Mouse (Mus musculus): ENCODE results near the gene Drc3.

Gene Drc3

DNA sequence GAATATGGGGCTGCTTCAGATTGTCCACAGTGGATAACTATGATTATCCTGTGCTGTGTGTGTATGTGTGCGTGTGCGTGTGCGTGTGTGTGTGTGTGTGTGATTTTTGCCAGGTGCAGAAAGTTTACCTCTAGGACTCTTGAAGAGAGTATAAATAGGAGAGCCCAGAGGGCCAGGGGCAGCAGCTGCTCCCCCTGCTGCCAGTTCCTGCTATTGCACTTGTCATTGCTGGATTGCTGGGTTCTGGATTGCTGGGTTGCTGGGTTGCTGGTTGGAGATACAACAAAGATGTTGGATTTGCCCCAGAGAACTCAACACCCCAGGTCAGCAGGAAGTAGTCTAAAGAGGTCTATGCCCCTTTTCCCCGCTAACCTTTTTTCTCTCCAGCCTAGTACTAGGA lies 14.8 kb upstream of the Drc3 start:
- peak; percentile 36 for DNase-seq (ENCODE audit: low spot score)

GRCm38 (mm10) chr11:60339361-60339760 lies 13.8 kb upstream of the Drc3 start:
- DNase-seq (ENCODE audit: low spot score): no peak

DNA sequence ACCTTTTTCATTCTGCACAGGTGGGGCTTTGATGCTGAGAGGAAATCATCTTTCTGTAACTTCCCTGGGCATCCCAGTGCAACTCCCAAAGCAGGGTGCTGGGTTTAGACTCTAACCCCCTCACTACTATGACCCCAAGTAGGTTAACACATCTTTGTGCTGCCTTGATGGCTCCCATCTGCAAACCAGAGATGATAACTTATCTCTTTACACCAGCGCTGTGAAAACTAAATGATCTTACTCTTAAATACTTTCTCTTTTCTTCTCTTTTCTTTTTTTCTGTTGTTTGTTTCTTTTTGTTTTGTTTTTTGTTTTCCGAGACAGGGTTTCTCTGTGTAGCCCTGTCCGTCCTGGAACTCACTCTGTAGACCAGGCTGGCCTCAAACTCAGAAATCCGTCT lies 7.3 kb upstream of the Drc3 start:
- no peak for DNase-seq (ENCODE audit: low spot score)

DNA sequence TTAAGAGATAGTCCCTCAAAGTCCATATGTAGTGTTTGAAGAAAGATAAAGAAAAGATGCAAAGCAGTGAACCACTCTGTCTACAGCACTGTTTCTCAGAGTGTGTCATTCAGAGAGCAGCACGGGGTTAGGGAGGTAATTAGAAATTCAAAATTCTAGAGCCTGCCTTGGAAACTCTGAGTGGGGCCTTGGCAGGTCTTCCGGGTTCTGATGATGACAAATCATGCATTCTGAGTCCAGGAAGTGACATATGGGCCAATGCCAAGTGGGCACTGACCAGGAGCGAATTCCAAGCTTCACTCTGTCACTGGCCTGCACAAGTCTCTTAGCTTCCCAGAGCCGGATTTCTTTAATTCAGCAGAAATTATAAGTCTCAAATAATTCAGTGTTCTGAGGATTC lies 6.6 kb upstream of the Drc3 start:
- DNase-seq (ENCODE audit: low spot score): no peak

DNA sequence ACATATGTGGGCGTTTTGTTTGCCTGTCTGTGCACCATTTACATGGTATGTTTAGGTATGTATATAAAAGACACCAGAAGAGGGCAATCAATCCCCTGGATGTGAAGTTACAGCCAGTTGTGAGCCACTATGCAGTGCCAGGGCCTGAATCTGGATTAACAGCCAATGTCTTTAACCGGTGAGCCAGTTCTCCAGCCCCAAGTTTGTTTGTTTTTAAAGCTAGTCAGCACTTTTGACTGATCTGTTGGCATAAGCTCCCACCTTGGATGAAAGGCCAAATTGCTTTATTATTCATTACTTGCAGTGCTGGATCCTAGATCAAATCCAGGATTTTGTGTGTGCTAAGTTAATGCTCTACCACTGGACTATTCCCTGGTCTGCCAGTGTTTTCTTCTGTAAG lies 1.7 kb upstream of the Drc3 start:
- DNase-seq (ENCODE audit: low spot score): no peak

DNA sequence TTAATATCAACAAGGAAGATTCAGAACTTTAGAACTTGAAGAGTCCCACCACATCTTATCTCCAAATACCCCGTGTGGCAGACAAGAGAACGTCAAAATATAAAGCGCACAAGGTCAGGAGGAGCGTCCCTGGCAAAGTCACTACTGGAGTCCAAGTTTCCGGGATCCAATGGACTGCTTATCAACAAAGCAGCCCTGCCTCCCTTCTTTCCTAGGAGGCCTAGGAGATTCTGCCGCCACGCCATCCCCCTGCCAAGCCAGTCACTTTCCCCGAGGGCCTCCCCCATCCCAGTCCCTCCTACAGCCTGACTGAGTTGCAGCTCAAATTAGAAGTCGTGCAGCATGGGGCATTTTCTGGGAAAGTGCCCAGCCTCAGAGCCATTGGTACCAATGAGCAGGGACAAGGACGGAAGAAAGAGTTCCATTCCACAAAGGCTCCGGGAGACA lies 1.2 kb upstream of the Drc3 start:
- no peak for DNase-seq (ENCODE audit: low spot score)

- no peak for DNase-seq (ENCODE audit: low spot score)
These were observed 2.8 kb downstream of the Drc3 start for GRCm38 (mm10) chr11:60355952-60356351.

GRCm38 (mm10) chr11:60357116-60357515 lies 4.0 kb downstream of the Drc3 start:
- no peak for DNase-seq (ENCODE audit: low spot score)

- no peak for DNase-seq (ENCODE audit: low spot score)
These were observed 5.4 kb downstream of the Drc3 start for GRCm38 (mm10) chr11:60358548-60358947.

- no peak for DNase-seq (ENCODE audit: low spot score)
These were observed 6.0 kb downstream of the Drc3 start for GRCm38 (mm10) chr11:60359138-60359537.

DNA sequence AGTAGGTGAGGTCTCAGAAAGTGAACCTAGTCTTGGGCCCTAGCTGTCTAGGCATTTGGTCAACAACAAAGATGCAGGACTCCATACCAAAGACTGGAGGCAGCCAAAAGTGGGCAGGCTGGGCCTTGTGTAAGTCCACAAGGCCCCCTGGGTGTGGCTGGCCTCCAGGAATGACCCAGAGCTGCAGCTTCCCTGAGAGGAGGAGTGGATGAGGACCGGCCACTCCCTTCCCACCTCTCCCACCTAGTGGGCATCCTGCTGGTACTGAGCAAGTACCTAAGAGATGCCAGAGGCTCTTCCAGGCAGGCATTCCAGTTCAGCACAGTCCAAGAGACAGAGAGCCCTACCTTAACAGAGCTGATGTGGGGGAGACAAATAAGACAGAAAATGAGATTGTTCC lies 6.8 kb downstream of the Drc3 start:
- no peak for DNase-seq (ENCODE audit: low spot score)

DNA sequence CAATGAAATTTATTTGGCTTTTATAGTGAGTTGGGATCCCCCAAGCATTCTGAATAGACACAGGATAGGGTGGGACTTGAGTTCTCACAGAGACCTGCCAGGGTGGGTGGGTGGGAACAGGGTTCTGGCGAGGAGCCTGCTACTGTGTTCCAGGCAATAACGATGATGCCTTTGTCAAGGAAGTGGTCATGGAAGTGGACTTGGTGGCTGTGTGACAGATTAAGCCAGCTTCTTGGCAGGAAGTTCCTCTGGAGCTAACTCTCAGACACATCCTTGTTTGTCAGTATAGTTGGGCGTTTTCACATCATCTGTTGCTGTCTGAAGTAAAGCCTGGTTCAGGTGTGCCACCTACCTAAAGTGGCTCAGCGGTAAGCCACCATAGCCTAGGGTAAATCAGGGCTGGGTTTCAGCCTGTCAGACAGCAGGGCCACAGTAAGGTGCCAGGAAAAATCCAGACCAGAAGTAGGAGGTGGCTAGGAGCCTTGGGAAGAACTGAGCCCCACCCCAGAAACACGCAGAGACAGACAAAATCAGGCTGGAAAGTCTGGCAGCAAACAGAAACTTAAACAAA lies 7.6 kb downstream of the Drc3 start:
- DNase-seq (ENCODE audit: low spot score): no peak

DNA sequence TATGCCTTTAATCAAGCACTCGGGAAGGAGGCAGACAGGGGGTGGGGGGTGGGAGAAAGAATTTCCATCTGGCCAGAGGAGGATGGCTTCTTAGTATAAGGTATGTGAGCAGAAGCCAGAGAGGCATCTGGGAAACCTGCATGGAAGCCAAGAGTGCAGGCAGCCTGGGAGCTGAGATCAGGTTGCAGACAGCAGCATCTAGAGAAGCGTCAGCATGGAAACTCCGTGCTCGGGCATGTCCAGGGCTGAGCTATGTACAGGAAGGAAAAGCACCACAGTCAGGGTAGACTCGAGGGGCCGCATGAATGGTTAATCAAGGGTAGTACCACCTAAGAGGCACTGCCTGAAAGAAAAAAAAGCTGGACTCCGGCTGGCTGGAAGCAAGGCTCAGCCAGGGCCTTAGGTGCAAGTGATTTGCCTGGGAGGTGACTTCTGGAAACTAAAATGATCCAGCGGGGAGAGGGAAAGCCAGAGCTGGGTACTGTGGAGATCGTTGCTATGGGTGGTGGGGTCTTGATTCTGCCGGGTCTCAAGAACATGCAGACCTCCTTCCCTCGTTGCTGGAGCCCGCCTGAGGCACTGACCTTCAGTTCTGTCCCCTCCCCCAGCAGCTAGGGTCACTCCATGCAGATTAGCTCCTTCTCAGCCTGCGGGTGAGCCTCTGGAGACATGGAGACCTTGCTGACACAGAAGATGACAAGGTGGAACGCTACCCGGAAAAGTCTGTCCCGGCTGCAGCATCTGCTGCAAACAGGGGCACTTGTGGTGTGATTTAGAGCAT lies 13.3 kb downstream of the Drc3 start:
- DNase-seq (ENCODE audit: low spot score): peak; percentile 61

DNA sequence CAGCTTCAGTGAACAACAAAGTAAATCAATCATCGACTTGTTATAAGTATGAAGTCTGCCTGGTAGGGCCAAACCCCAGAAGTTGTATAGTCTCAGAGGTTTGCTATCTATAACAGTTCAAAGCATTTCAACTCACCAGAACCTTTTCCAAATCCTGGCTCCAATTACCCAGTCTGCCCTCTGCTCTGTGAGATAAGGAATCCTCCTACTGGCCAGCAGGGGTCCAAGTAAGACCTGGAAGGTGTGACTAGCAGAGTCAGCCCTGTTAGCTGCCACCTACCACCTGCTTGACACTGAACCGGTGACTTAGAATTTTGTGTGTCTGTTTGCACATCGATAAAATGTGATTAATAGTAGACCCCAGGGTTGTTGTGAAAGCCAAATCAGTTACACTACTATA lies 14.1 kb downstream of the Drc3 start:
- DNase-seq (ENCODE audit: low spot score): no peak

DNA sequence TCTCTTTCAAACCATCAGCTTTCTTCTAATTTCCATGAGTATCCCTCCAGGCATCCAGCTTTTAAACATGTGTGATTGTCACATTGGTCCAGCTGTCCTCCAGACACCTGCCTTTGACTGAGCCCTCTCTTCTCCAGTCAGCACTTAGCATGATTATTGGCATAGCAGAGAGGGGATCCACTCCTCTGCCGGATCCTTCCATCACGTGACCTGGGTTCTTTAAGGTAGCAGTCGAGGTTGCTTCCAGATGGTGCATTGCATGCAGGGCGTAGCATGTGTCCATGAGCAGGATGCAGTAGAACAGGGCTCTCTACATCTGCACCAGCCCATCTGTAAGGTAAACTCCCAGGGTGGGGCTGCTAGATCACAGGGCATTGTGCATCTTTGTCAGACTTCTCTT lies 15.8 kb downstream of the Drc3 start:
- DNase-seq (ENCODE audit: low spot score): no peak

DNA sequence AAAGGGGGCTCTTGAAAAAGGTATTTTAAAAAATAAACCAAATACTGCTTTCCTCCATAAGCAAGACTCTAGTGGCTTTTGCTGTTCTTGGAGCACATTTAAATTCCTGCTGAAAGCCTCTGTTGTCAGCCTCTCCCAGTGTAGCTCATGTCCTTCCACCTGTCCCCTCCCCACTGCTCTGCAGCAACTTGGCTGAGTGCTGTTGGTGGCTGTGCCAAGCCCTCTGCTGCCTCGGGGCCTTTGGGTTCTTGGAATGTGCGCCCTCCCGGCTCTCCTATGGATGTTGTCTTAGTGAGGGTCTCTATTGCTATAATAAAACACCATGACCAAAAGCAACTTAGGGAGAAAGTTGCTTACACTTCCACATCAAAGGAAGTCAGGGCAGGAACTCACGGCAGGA lies 16.3 kb downstream of the Drc3 start:
- no peak for DNase-seq (ENCODE audit: low spot score)

- DNase-seq (ENCODE audit: low spot score): no peak
These were observed 17.3 kb downstream of the Drc3 start for GRCm38 (mm10) chr11:60370431-60370830.

- DNase-seq (ENCODE audit: low spot score): no peak
These were observed 21.4 kb downstream of the Drc3 start for GRCm38 (mm10) chr11:60374481-60374880.

DNA sequence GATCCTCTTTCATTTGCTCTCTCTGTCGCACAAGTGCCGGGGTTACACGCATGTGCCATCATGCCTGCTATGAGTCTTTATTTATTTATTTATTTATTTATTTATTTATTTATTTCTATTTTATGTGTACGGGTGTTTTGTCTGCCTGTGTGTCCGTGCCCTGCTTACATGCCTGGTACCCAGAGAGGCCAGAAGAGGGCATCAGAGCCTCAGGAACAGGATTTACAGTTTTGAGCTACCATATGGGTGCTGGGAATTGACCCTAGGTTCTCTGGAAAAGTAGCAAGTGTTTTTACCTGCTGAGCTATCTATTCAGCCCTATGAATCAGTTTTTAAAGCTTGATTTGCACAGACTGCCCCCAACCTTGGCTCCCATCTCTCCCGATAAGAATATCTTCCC lies 30.4 kb downstream of the Drc3 start:
- no peak for DNase-seq (ENCODE audit: low spot score)

GRCm38 (mm10) chr11:60384762-60385421 lies 31.8 kb downstream of the Drc3 start:
- DNase-seq (ENCODE audit: low spot score): peak; percentile 55

DNA sequence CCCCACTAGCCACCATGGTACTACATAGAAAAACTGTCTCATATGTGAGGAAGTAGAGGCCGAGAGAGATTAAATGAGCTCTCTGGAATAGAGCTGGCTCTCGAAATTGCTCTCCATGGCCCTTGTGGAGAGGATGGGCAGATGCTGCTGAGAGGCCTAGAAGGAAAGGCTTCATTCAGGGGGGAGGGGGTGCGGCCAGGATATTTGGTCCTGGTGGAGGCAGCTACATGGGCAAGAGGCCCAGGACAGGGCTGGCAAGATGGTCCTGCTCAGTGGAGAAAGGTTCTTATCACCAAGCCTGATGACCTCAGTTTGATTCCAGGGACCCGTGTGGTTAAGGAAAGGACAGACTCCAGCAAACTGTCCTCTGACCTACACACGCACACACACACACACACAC lies 32.8 kb downstream of the Drc3 start:
- DNase-seq (ENCODE audit: low spot score): no peak

DNA sequence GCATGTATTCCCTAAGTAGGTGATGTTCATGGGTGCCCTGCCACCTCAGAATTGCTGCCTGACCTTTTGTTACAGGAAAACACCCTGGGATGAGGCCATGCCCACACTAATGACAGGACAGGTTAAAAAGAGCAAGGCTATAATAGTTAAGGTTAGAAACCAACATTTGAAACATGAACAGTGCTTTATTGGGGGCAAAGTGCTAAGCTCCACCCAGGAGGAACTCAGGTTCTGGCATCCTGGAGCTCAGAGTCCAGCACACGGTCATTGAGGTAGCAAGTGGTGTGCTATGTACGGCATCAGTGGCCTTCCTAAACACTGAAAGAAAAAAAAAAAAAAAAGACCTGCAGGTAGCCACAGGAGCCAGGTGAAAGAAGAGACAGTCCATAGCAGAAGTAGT lies 34.8 kb downstream of the Drc3 start:
- no peak for DNase-seq (ENCODE audit: low spot score)

DNA sequence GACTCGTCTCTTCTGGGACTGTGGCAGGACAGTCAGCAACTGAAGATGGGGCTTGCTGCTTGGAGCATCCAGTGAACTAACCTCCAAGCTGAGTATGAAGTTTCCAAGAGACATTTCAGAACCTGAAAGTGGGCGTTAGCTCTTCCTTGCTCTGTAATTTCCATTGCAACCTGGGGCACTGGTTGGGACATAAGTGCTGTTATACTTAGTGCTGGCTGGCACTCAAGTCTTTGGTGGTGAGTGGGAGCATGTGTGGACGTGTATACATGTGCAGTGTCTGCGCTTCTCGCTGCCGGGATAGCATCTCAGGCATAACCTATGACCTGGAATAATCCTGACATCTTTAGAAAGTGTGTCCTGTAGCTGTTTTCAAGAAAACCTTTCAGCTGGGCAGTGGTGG lies 38.2 kb downstream of the Drc3 start:
- no peak for DNase-seq (ENCODE audit: low spot score)

DNA sequence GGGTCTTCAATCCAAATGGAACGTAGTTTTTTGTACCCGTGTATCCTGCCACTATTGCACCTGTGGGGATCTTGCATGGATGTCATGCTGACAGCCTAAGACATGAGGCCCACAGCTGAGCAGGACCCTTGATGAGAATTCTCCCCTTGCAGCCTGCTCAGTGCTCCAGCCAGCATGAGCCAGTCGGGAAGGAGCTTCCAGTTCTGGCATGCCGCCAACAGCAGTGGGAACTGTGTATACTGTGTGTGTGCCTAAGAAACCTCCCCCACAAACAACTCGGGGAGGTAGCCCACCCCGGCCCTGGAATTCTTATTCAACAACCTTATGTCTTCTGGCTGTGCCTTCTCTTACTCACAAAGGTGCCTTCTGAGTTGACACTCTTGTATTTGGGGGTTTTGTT lies 43.4 kb downstream of the Drc3 start:
- no peak for DNase-seq (ENCODE audit: low spot score)

All from embryo, embryonic 10 days (tissue).